Mouse (Mus musculus): Measurements from ENCODE around the gene Gm3476. TPM values are rescaled to one million over a fixed set of nuclear protein-coding genes. Genes with fewer than 3 reads are reported as not detected.

The Gm3476 gene
- polyA plus RNA-seq, 1 experiment from 2014 or later = not detected

Other genes starting within 250 kb of the Gm3476 start
- not detected in 2 replicates for gene Gm8237, start 245.4 kb downstream of the Gm3476 start, polyA plus RNA-seq (2014; fragmentation: Nextera tagmentation; extraction: Ambion mirVana)
- 0.64 and 1.0 TPM in 2 replicates for gene Gm3248, start 164.1 kb downstream of the Gm3476 start, polyA plus RNA-seq (2014; fragmentation: Nextera tagmentation; extraction: Ambion mirVana)
- gene Gm3453, start 146.7 kb downstream of the Gm3476 start, polyA plus RNA-seq (2014; fragmentation: Nextera tagmentation; extraction: Ambion mirVana) = not detected in 2 replicates
- gene Gm6337, start 67.5 kb downstream of the Gm3476 start, polyA plus RNA-seq (2014; fragmentation: Nextera tagmentation; extraction: Ambion mirVana) = not detected in 2 replicates
- gene Gm8206, start 31.9 kb downstream of the Gm3476 start, polyA plus RNA-seq (2014; fragmentation: Nextera tagmentation; extraction: Ambion mirVana) = 0.99 and 1.3 TPM in 2 replicates
- gene Gm3468, start 17.1 kb downstream of the Gm3476 start, polyA plus RNA-seq (2014; fragmentation: Nextera tagmentation; extraction: Ambion mirVana) = 2.7 and 3.3 TPM in 2 replicates
- gene Gm21560, start 93.5 kb upstream of the Gm3476 start, polyA plus RNA-seq (2014; fragmentation: Nextera tagmentation; extraction: Ambion mirVana) = not detected in 2 replicates
- gene Gm3411, start 161.4 kb upstream of the Gm3476 start, polyA plus RNA-seq (2014; fragmentation: Nextera tagmentation; extraction: Ambion mirVana) = 2.1 and 2.4 TPM in 2 replicates
- gene Gm21103, start 179.0 kb upstream of the Gm3476 start, polyA plus RNA-seq (2014; fragmentation: Nextera tagmentation; extraction: Ambion mirVana) = not detected in 2 replicates
- not detected in 2 replicates for gene Gm3618, start 217.9 kb upstream of the Gm3476 start, polyA plus RNA-seq (2014; fragmentation: Nextera tagmentation; extraction: Ambion mirVana)